Mouse (Mus musculus): ENCODE results near the gene Slc44a2. TPM values are rescaled to one million over a fixed set of nuclear protein-coding genes. Genes with fewer than 3 reads are reported as not detected.

Gene Slc44a2
- polyA plus RNA-seq, 1 experiment = 17.5 TPM

DNA sequence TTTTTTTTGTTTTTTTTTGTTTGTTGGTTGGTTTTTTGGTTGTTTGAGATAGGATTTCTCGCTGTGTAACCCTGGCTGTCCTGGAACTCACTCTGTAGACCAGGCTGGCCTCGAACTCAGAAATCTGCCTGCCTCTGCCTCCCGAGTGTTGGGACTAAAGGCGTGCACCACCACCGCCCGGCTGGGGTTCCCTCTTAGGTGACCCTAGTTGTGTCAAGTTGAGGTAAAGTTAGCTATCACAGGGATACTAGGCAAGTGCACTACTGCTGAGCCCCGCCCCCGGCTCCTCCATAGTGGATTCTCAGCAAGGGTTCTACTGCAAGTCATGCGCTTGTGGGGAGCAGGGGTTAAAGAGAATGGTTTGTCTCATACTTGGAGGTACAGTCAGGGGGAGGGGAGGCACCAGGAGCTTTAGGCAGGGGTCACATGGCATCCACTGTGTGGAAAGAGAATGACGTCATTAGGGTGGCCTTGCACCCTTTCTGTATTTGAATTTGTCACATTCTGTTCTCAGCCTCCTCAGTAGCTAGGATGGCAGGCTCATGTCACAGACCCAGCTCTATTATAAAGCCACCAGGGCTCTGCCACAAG is 9.3 kb downstream of the Slc44a2 start:
- WGBS = 92% methylated on average over 10 of the region's 10 CpGs

DNA sequence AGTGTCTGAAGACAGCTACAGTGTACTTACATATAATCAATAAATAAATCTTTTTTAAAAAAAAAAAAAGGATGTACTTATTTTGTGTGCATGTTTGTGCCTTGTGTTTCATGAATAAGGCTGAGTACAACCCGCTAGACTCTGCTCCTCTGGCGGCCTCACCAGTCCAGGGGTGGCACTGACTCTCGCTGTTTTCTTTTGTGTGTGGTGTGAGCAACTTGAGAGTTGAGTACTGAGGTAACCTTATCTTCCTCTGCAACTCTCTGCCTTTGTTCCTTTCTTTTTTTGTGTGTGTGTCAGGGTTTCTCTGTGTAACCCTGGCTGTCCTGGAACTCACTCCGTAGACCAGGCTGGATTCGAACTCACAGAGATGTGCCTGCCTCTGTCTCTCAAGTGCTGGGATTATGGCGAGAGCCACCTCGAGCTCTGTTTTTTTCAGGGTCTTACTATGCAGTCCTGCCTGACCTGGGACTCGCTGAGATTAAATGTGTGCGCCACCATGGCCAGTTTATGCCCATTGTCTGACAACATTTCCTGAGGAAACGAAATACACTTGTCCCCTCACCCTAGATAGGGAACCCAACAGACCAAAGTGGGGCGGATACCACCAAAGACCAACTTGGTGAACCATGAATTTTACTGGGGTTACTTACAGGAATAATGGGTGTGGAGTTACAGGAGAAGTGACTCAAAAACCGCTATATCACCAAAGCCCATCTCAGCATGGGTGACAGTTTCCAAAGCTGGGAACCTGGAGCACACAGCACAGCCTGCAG is 11.1 kb downstream of the Slc44a2 start:
- no peak for DNase-seq (ENCODE audit: low read depth, low spot score)
- WGBS = 87% methylated on average over 12 of the region's 12 CpGs

More for the DNA sequence above, 9.3 kb downstream of the Slc44a2 start:
- DNase-seq (ENCODE audit: low read depth, low spot score) = no peak

DNA sequence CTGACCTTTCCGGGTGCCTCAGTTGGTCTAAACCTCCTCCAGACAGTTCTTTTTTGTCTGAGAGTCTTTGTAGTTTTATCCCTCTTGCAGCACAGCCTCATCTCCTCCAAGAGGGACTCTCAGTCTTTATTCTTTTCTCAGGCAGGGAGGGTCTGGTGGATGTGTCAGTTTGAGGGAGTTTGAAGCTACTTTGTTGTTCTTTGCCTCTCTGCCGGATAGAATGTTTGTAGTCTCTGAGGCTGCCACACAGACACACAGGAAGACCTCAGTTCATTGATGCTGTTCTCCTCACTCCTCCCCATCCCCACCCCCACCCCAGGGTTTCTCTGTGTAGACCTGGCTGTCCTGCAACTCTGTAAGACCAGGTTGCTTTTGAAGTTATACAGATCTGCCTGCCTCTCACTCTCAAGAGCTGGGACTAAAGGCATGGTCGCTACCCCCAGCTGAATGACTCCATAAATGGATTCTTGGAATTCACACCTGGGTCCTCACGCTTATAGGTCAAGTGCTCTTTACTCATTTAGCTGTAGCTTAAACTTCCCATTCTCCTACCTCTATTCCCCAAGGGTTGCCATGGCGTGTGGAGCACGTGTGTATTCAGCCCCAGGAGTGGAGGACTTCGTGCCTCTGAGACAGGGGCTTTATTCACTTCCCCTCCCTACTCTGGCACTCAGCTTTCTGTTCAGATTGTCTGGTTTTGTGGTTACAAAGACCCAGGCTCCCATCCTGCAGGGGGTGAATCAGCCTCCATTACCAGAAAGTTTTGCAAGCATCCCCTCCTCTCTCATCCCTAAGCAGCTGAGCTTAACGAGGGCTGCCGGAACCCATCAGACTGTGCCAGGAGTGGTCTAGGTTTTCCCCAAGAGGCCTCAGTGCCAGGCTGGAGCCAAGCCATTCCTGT is 11.9 kb downstream of the Slc44a2 start:
- WGBS = 64% methylated on average over 9 of the region's 9 CpGs
- DNase-seq (ENCODE audit: low read depth, low spot score) = no peak

DNA sequence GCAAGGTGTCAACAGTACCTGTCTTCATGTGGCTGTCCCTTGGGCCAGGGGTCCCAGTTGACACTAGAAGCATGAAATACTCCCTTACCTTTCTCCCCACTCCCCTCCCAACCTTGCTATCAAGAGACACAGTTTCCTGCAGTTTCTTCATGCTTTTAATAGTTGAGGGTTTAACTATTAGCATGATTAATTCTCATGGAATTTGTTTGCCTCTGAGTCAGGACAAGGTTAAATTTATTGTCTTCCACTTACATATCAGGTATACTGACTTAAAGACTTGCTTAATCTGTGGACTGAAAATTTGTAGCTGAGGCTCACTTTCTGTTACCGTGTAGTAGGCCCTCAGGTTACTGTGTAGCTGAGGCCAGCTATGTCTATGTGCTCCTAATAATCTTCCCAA is 13.0 kb downstream of the Slc44a2 start:
- no peak for DNase-seq (ENCODE audit: low read depth, low spot score)
- WGBS = 89% methylated on average over 1 of the region's 1 CpGs

DNA sequence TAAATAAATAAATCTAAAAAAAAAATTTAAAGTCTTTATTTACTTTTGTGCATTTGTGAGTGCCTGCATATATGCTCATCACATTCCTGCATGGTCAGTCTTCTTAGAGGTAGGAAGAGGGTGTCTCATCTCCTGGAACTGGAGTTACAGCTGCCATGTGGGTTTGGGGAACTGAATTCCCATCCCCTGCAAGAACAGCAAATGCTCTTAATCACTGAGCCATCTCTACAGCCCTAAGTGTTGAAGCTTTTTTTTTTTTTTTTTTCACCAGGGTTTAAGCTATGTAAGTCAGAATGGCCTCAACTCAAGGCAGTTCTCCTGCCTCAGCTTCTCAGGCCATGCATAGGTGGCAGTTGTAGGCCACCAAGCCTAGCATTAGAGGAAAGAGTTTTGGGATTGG is 14.2 kb downstream of the Slc44a2 start:
- no peak for DNase-seq (ENCODE audit: low read depth, low spot score)

DNA sequence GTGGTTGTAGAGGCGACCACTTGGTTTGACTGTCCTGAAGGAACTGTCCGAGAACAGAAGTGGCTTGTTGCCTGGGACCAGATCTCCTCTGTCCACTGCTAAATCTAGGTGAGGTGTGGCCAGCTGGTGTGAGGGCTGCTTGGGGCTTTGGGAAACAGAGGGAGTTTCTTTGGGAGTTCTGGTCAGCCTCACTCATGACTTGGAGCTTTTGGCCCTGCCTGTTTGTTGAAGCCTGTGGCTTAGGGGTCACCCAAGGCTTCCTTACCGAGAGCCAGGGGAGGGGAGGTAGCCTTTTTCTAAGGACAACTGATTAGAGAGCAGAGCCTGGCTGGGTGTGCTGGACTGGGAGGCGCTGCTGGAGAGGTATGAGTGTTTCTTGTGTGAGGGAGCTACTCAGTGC is 14.9 kb downstream of the Slc44a2 start:
- no peak for DNase-seq (ENCODE audit: low read depth, low spot score)
- WGBS = 96% methylated on average over 4 of the region's 4 CpGs

DNA sequence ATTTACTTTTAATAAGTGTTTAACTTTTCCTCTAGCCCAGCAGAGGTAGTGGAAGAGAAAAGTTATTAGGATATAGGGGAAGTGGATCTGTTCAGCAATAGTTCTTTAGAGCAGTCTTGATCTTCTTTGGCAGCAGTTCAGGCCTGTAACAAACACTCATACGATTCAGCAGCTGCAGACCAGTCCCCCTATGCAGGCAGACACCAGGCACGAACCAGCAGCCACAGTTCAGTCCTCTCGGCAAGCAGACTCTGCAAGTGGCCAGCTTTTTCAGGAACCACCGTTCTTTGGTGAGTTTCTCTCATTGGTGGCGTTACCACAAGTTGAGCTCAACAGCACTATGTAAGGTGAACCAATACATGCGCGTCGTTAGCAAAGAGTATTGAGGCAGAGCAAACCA is 16.0 kb downstream of the Slc44a2 start:
- 83% methylated on average over 8 of the region's 8 CpGs for WGBS
- no peak for DNase-seq (ENCODE audit: low read depth, low spot score)

DNA sequence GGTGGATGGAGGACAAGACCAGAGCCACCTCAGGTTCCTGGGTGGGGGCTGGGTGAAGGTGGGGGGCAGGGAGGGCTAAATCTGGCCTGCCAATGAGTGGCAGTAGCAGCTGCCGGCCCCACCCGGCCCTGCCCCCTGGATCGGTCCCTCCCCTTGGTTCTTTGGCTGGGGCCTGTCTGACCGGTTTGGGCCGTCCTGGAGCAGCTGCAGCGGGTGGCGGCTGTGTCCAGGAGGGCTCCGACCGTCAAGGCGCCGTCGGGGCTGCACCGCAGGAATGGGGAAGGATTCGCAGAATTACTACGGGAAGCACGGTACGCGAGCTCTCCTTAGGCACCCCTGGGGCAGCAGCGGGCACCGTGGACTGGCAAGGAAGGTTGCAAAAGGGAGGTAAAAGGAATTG is 17.2 kb downstream of the Slc44a2 start:
- WGBS = 19% methylated on average over 20 of the region's 20 CpGs
- no peak for DNase-seq (ENCODE audit: low read depth, low spot score)

DNA sequence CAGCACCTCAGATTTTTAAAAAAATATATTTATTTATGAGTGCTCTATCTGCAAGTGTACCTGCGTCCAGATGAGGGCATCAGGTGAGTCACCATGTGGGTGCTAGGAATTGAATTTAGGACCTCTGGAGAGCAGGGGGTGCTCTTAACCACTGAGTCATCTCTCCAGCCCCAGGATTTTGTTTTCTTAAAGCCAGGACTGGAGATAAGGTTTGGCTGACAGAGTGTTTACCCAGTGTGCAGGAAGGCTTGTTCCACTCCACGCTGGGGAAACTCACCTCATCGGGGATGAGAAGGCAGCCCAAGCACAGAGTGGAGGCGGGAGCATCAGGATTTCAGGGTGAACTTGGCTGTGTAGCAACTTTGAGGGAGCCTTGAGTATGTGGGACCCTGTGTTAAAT is 19.9 kb downstream of the Slc44a2 start:
- no peak for DNase-seq (ENCODE audit: low read depth, low spot score)
- 53% methylated on average over 4 of the region's 4 CpGs for WGBS

DNA sequence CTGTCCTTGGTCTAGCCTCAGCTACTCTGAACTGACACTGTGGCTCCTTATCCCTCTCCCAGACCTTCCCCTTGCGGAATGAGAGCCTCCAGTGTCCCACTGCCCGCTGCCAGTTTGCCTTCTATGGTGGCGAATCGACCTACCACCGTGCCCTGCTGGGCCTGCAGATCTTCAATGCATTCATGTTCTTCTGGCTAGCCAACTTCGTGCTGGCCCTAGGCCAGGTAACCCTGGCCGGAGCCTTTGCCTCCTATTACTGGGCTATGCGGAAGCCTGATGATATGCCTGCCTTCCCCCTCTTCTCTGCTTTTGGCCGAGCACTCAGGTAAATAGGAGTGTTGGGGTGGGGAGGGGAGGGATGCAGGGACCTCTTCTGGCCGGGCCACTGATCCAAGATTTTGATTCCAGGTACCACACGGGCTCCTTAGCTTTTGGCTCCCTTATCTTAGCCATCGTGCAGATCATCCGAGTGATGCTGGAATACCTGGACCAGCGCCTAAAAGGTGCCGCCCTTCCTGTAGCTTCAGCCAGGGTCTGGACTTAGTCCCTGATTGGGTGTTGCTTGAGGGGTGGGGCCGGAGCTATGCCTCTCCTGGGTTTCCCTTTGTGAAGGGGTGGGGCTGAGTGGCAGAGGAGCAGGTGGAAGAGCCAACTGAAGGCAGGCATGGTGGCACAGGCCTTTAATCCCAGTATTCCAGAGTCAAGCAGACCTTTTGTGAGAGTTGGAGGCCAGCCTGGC is 26.3 kb downstream of the Slc44a2 start:
- DNase-seq (ENCODE audit: low read depth, low spot score) = peak; percentile 70
- 57% methylated on average over 16 of the region's 16 CpGs for WGBS

DNA sequence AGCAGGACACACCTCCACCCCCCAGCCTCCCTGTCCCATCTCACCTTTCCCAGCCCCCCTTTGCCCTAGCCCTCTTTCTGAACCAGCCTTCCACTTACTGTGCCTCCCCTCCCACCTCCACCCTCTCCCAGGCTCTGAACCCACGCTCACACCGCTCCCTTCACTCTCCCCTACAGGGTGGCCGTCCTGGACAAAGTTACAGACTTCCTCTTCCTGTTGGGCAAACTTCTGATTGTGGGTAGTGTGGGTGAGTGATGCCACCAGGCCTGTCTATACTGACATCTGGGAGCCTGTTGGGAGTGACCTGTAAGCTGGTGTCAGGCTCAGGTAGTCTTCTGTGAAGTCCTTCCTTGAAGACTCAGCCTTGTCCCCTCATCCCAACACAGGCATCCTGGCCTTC is 27.7 kb downstream of the Slc44a2 start:
- WGBS = 90% methylated on average over 3 of the region's 3 CpGs
- no peak for DNase-seq (ENCODE audit: low read depth, low spot score)

DNA sequence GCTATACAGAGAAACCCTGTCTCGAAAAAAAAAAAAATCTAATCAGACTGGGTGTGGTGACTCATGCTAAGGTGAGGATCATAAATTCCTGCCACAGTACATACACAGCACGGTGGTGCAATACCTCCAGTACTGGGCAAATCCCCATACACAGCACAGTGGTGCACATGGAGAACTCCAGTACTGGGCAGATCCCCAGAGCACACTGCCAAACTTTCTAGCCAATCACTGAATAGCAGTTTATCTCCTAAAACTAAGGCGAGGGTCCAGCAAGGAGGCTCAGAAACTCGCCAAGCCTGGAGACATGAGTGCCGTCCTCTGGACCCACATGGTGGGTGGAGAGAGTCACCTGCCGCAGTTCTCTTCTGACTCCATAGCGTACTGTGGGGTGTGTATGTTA is 30.7 kb downstream of the Slc44a2 start:
- WGBS = 42% methylated on average over 7 of the region's 7 CpGs
- DNase-seq (ENCODE audit: low read depth, low spot score) = no peak

DNA sequence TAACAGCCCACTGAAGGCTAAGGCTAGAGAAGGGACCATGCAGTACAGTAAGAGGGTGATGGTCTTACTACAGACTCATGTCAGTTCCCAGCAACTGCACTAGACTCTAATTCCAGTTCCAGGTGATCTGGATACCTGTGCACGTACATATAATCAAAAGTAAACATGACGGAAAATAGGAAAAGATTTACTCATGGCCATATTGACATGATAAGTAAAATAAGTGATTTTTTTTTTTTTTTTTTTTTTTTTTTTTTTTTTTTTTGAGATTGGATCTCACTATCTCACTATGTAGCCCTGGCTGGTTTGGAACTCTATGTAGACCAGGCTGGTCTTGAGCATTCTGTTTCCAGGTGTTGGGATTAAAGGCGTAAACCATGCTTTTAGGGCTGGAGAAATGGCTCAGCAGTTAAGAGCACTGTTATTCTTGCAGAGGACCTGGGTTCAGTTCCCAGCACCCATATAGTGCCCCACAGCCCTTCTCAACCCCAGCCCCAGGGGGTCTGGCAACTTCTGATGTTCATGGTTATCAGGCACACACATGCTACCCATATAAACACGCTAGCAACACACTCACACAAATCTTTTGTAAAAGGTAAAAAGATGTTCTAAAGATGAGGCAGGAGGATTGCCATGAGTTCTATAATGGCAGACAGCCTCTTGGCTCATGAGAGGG is 31.3 kb downstream of the Slc44a2 start:
- DNase-seq (ENCODE audit: low read depth, low spot score) = no peak
- 89% methylated on average over 4 of the region's 4 CpGs for WGBS

DNA sequence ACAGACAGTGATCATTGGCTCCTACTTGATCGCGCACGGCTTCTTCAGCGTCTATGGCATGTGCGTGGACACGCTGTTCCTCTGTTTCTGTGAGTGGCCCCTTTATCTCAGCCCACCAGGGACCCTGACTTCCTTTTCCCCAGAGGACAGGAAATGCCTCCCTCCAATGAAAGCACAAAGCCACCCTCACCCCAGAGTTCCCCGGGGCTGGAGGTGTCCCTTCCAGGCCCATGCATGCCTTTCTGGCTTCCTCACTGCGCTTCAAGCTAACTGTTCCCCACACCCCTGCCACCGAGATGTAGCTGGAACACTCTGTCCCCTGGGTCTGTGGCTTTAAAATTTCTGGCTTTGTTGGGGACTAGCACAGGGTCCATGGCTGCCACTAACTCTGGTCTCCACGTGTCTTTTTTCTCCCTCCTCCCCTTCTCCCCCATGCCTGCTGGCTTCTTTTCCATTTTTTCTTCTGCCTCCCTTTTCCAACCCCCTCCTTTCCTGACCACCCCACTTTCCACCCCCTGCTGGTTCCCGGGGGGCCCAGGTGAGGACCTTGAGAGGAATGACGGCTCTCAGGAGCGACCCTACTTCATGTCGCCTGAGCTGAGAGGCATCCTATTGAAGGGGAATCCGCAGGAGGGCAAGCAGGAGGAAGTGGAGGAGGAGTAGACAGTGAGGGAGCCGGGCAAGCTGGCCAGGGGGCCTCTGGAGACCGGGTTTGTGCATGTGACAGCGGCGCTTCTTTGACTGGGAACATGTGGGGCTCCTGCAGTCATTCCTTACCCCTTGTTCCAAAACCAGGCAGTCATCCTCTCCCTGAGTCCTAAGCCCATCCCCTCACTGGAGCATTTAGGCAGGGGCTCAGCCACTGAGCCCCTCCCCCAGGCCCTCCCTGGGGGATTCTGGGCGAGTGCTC is 32.2 kb downstream of the Slc44a2 start:
- 71% methylated on average over 20 of the region's 20 CpGs for whole genome bisulfite sequencing
- no peak for DNase-seq (ENCODE audit: low read depth, low spot score)

DNA sequence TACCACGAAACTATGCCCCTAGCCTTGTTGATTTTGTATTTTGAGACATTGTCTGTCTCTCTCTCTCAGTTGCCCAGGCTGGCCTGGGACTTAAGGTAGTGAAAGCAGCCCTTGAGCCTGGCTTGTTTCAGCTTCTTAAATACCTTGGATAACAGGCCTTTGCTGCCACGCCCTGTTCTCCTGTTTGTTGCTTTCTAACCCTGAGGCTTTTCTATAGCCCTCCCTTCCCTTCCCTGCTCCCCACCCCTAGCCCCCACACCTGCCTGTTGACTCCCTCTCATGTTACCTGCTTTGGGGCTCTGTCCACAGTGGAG is 32.8 kb downstream of the Slc44a2 start:
- 86% methylated on average over 2 of the region's 2 CpGs for WGBS
- DNase-seq (ENCODE audit: low read depth, low spot score) = no peak

DNA sequence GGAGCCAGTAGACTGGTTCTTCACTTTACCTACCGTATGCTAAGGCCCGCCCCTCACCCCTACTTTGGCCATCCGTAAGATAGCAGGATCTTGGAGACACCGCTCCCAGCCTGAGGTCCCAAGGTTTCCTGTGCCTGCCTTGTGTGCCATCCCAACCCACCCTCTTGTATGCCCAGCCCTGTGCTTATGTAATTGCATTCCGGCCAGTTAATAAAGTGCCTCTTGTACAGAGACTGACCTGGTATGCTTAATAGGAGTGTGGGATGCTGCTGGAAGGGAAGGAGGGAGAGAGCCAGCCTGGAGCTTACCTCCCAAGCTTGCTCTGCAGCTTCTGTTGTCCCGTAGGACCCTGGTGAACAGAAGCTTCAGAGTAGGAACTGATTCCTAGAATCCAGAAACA is 34.3 kb downstream of the Slc44a2 start:
- DNase-seq (ENCODE audit: low read depth, low spot score) = no peak
- 91% methylated on average over 6 of the region's 6 CpGs for WGBS

DNA sequence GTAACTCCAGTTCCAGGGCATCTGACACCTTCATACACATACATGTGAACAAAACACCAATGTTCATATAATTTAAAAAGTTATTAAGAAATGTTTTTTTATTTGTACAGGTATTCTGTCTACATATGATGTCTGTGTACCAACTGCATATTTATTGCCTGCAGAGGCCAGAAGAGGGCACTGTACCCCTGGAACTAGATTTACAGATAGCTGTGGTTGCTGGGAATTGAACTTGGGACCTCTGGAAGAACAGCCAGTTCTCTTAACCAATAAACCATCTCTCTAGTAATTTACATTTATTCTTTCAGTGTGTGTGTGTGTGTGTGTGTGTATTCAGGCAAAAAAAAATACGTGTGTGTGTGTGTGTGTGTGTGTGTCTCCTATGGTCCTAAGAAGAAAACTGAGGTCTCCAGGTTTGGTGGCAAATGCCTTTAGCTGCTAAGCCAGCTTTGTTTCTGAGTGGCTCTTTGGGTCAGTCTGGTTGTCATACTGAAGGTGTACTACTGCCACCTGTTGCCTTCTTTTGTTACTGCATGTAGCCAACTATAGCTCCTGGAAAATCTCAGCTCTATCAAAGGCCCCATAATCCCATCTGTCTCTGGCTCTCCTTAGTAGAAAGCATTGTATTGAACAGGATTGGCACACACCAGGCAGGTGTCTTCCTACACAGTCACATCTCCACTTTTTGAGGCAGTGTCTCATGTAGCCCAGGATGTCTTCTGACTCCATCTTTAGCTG is 36.7 kb downstream of the Slc44a2 start:
- peak; percentile 29 for DNase-seq (ENCODE audit: low read depth, low spot score)
- 0% methylated on average over 1 of the region's 1 CpGs for WGBS
